Mouse (Mus musculus): ENCODE results near the gene Fzd4.

DNA sequence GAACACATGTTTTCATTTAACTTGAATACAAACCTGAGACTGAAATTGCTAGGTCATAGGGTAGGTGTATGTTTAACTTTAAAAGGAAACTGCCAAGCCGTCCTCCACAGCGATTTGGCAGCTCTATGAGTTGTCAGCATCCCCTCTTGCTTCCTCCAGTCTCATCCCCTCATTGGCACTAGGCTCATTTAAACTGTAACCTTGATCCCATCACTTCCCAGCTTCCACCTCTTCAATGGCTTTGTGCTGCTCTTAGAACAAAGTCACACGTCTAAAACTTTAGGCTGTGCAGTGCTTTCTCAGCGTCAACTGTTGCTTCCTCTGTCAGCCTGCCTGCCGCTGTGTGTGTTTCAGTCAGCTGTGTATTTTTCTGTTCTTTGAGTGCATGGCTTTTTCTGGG lies 22.9 kb downstream of the Fzd4 start:
- no peak for TF ChIP-seq CTCF (IDR thresholded peaks at IDR 0.05; ENCODE audit: low read depth, low read length)
- no peak for TF ChIP-seq GATA2 (IDR thresholded peaks at IDR 0.05; ENCODE audit: borderline replicate concordance, low read depth, low read length)
- TF ChIP-seq GATA1 (IDR thresholded peaks at IDR 0.05; ENCODE audit: borderline replicate concordance, low read length): no peak
- no peak for TF ChIP-seq POLR2AphosphoS5 (IDR thresholded peaks at IDR 0.05; ENCODE audit: insufficient replicate concordance, low read depth, low read length)
- TF ChIP-seq TAL1 (conservative IDR thresholded peaks at IDR 0.05; ENCODE audit: low read depth, low read length): no peak

Measured in G1E (cell line).